Mouse (Mus musculus): ENCODE data around the gene Serpinb5. TPM values are rescaled to one million over a fixed set of nuclear protein-coding genes. Genes with fewer than 3 reads are reported as not detected.

Gene Serpinb5
- polyA plus RNA-seq (2014; fragmentation: Illumina TruSeq; extraction: RNeasy Lipid Tissue Mini Kit (QIAGEN cat#74804); ENCODE audit: low read depth, low replicate concordance) = 329 TPM

GRCm38 (mm10) chr1:106860847-106861246 lies at the start of gene Serpinb5:
TSS of gene Serpinb5 (plus strand) at chr1:106861173.

Other genes starting within 250 kb of the Serpinb5 start
- gene Bcl2, start 146.9 kb upstream of the Serpinb5 start, polyA plus RNA-seq (2014; fragmentation: Illumina TruSeq; extraction: RNeasy Lipid Tissue Mini Kit (QIAGEN cat#74804); ENCODE audit: low read depth, low replicate concordance) = 13.4 TPM
- 23.1 TPM for gene Kdsr, start 101.4 kb upstream of the Serpinb5 start, polyA plus RNA-seq (2014; fragmentation: Illumina TruSeq; extraction: RNeasy Lipid Tissue Mini Kit (QIAGEN cat#74804); ENCODE audit: low read depth, low replicate concordance)
- gene Vps4b, start 64.4 kb upstream of the Serpinb5 start, polyA plus RNA-seq (2014; fragmentation: Illumina TruSeq; extraction: RNeasy Lipid Tissue Mini Kit (QIAGEN cat#74804); ENCODE audit: low read depth, low replicate concordance) = 218 TPM
- gene Serpinb12, start 73.3 kb downstream of the Serpinb5 start, polyA plus RNA-seq (2014; fragmentation: Illumina TruSeq; extraction: RNeasy Lipid Tissue Mini Kit (QIAGEN cat#74804); ENCODE audit: low read depth, low replicate concordance) = not detected
- not detected for gene Serpinb13, start 119.8 kb downstream of the Serpinb5 start, polyA plus RNA-seq (2014; fragmentation: Illumina TruSeq; extraction: RNeasy Lipid Tissue Mini Kit (QIAGEN cat#74804); ENCODE audit: low read depth, low replicate concordance)
- gene Serpinb3a, start 191.1 kb downstream of the Serpinb5 start, polyA plus RNA-seq (2014; fragmentation: Illumina TruSeq; extraction: RNeasy Lipid Tissue Mini Kit (QIAGEN cat#74804); ENCODE audit: low read depth, low replicate concordance) = not detected
- gene Serpinb3d, start 222.3 kb downstream of the Serpinb5 start, polyA plus RNA-seq (2014; fragmentation: Illumina TruSeq; extraction: RNeasy Lipid Tissue Mini Kit (QIAGEN cat#74804); ENCODE audit: low read depth, low replicate concordance) = not detected

All from sigmoid colon, adult 10 weeks (tissue).